Mouse (Mus musculus): Measurements from ENCODE around the gene Mkrn2.

DNA sequence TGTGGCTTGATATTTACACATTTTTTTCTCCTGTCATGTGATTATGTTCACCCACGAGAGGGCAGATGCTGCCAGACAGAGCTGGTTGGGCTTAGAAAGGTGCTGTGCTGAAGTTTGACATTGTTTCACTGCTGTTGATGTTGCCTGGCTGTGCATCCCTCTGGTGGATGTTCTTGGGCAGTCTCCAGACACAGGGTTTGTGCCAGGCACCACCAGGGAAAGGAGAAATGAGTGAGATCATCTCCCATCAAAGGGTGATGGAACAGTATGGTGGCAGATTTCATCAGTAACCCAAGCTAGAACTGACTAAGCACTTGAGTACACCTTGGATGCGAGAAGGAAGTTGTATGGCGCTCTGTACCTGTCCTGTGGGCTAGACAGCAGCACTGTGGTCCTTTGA lies 14.3 kb downstream of the Mkrn2 start:
- TF ChIP-seq POLR2A (IDR thresholded peaks at IDR 0.05; ENCODE audit: extremely low read depth, insufficient read depth, low read length) (no peak), CTCF (IDR thresholded peaks at IDR 0.05; ENCODE audit: low read depth, low read length) (no peak)
